10 mouse cellular contexts compared by ENCODE assay signal in genomic region chr9:110134176-110134575, GRCm38 (mm10). TPM values are rescaled to one million over a fixed set of nuclear protein-coding genes. Genes with fewer than 3 reads are reported as not detected.
DNase-seq lines count a peak whose midpoint lies in the region; ATAC-seq and TF ChIP-seq lines count a peak whose summit lies in the region.
"Had no signal": no experiment of that assay in that cellular context is flagged by ENCODE, and none has a peak within 500 bp of the region (broad histone marks: within the 10 kb centered on the region; RNA-seq: fewer than 3 reads in every experiment).

No protein-coding gene starts in this region.

- no peak for ATAC-seq in limb, embryonic 12.5 days (ENCODE audit: insufficient number of reproducible peaks, insufficient read depth, low FRiP score, low TSS enrichment, low read depth)
- no peak for ATAC-seq in stomach, postnatal 0 days (ENCODE audit: low FRiP score, low TSS enrichment)

- no peaks in the 10 kb centered on the region for H3K27me3 ChIP-seq in limb, embryonic 12.5 days
- no peaks in the 10 kb centered on the region for H3K27me3 ChIP-seq in stomach, postnatal 0 days (ENCODE audit: control insufficient read depth, insufficient read depth, low read length)

- intact Hi-C loops in gastrocnemius, adult 2 months (cut with DNase I), result no loop called here
- intact Hi-C loops in heart, postnatal 10 days (cut with DNase I), result no loop called here

- TF ChIP-seq EP300 in stomach, postnatal 0 days (optimal IDR thresholded peaks at IDR 0.05), result no peak

- no peak overlapping the region for H3K27ac ChIP-seq in gastrocnemius, adult 2 months
- no peak overlapping the region for H3K27ac ChIP-seq in limb, embryonic 12.5 days
- no peak overlapping the region for H3K27ac ChIP-seq in stomach, postnatal 0 days (replicated peaks)

- H3K36me3 ChIP-seq in limb, embryonic 12.5 days, result peaks cover 46% of the 10 kb centered on the region
- no peaks in the 10 kb centered on the region for H3K36me3 ChIP-seq in stomach, postnatal 0 days (ENCODE audit: control insufficient read depth, insufficient read depth, low read length)

- H3K9ac ChIP-seq in limb, embryonic 12.5 days (replicated peaks), result no peak overlapping the region
- no peak overlapping the region for H3K9ac ChIP-seq in stomach, postnatal 0 days (ENCODE audit: low read length)

- H3K9me3 ChIP-seq in limb, embryonic 12.5 days, result no peaks in the 10 kb centered on the region
- no peaks in the 10 kb centered on the region for H3K9me3 ChIP-seq in stomach, postnatal 0 days (ENCODE audit: control insufficient read depth, low read length)

- WGBS in limb, embryonic 12.5 days, result 78% methylated on average over 5 of the region's 5 CpGs
- WGBS in stomach, postnatal 0 days, result 78% methylated on average over 5 of the region's 5 CpGs

- DNase-seq in gastrocnemius, adult 2 months, result no peak
- no peak for DNase-seq in gastrocnemius, postnatal 25 days
- DNase-seq in thymus, postnatal 0 days (ENCODE audit: low spot score), result peak; percentile 37
- DNase-seq in thymus, postnatal 10 days (ENCODE audit: low spot score in 2 of 2), result no peak
- DNase-seq in stomach, postnatal 0 days (ENCODE audit: low spot score), result no peak
- DNase-seq in cerebellum, adult 9-10 months, result no peak
- no peak for DNase-seq in heart, postnatal 10 days
- DNase-seq: heart, postnatal 4 days; lung, postnatal 4 days had no signal

- no peak overlapping the region for H3K4me3 ChIP-seq in gastrocnemius, adult 2 months
- no peak overlapping the region for H3K4me3 ChIP-seq in limb, embryonic 12.5 days (replicated peaks)
- no peak overlapping the region for H3K4me3 ChIP-seq in stomach, postnatal 0 days (ENCODE audit: low read depth, low read length)

- H3K4me2 ChIP-seq in limb, embryonic 12.5 days, result peak overlapping the region; percentile 60
- no peak overlapping the region for H3K4me2 ChIP-seq in stomach, postnatal 0 days (replicated peaks; ENCODE audit: low read depth)

- peak; percentile 37 for TF ChIP-seq CTCF in gastrocnemius, adult 2 months (IDR thresholded peaks at IDR 0.05)
- TF ChIP-seq CTCF in stomach, postnatal 0 days (IDR thresholded peaks at IDR 0.05; ENCODE audit: low read depth), result peak; percentile 51

- H3K4me1 ChIP-seq in limb, embryonic 12.5 days (replicated peaks), result peaks cover 19% of the 10 kb centered on the region
- no peaks in the 10 kb centered on the region for H3K4me1 ChIP-seq in stomach, postnatal 0 days (replicated peaks; ENCODE audit: control insufficient read depth, insufficient read depth)

RNA-seq across cellular contexts. Expression of gene Dhx30, which starts 16.5 kb away (rescaled TPM):
- total RNA-seq in gastrocnemius, adult 2 months (2021), result 10 to 100 TPM; 28.2 to 35.5 TPM
- 10 to 100 TPM; 28.7 to 29.9 TPM for total RNA-seq in gastrocnemius, postnatal 25 days (2021)
- polyA plus RNA-seq in thymus, postnatal 0 days (2015; fragmentation: Nextera tagmentation; extraction: Ambion mirVana), result 101 and 104 TPM in 2 replicates
- 202 and 207 TPM in 2 replicates for polyA plus RNA-seq in limb, embryonic 12.5 days (2016; fragmentation: Nextera tagmentation; extraction: Ambion mirVana)
- 43.5 and 44.2 TPM in 2 replicates for polyA plus RNA-seq in stomach, postnatal 0 days (2015; fragmentation: Nextera tagmentation; extraction: Ambion mirVana)
- 10 to 100 TPM; 67.7 to 78.4 TPM for total RNA-seq in heart, postnatal 10 days (2021)

RNA-seq across cellular contexts. Expression of gene Smarcc1, which starts 16.7 kb away (rescaled TPM):
- 10 to 100 TPM; 21.0 to 25.6 TPM for total RNA-seq in gastrocnemius, adult 2 months (2021)
- total RNA-seq in gastrocnemius, postnatal 25 days (2021), result 10 to 100 TPM; 19.5 to 19.6 TPM
- 89.4 and 99.1 TPM in 2 replicates for polyA plus RNA-seq in thymus, postnatal 0 days (2015; fragmentation: Nextera tagmentation; extraction: Ambion mirVana)
- 240 and 250 TPM in 2 replicates for polyA plus RNA-seq in limb, embryonic 12.5 days (2016; fragmentation: Nextera tagmentation; extraction: Ambion mirVana)
- polyA plus RNA-seq in stomach, postnatal 0 days (2015; fragmentation: Nextera tagmentation; extraction: Ambion mirVana), result 23.1 and 26.6 TPM in 2 replicates
- total RNA-seq in heart, postnatal 10 days (2021), result 10 to 100 TPM; 42.1 to 47.5 TPM
